Mouse (Mus musculus) c-Kit-negative CD71-positive TER-119-positive erythroid progenitor cells, embryonic 14.5 days (primary cell): ENCODE data around the gene Racgap1.

Experiments
- DNase-seq: peaks from one replicate; pipeline ENCODE4 v3.0.0-alpha.2; 2013; ENCODE audit warnings: low read depth, low spot score

Gene Racgap1

DNA sequence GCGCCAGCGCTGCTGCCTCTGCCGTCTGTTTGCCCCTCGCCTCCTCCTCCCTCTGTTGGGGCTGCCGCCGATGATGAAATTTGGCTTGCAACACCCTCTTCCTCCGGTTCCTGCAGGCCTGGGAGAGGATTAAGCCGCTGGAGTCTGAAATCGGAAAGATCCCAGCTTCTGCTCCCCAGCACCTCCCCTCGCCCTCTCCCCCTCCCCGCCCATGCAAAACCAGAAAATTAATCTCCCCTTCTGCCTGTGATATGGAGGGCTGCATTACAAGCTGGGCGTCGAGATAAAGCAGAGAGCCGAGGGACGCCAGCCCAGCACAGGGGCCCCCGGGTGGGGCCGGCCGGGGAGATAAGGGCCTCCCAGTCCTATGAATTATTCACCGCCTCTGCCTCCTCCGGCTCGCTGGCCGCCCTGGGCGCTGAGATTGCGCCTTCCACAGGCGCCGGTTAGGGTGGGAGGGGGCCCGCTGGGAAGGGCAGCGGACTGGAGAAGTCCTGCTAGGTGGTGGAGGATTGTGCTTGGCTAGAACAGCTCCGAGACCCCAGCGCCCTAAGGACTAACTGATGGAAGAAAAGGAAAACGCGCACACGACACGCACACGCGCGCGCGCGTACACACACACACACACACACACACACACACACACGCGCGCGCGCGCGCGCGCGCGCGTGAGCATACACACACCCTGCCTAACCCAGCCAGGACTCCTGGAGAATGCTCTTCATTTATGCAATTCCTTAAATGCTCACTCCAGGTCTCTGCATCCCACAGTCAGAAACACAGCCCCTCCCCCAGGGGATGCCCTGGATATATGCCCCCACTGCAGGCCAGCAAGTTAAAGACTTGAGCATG lies 13.4 kb upstream of the Racgap1 start:
- DNase-seq: peak; percentile 46

- DNase-seq: no peak
Observed at GRCm38 (mm10) chr15:99663964-99664599, 12.6 kb upstream of the Racgap1 start.

GRCm38 (mm10) chr15:99662371-99662770 lies 10.9 kb upstream of the Racgap1 start:
- no peak for DNase-seq

DNA sequence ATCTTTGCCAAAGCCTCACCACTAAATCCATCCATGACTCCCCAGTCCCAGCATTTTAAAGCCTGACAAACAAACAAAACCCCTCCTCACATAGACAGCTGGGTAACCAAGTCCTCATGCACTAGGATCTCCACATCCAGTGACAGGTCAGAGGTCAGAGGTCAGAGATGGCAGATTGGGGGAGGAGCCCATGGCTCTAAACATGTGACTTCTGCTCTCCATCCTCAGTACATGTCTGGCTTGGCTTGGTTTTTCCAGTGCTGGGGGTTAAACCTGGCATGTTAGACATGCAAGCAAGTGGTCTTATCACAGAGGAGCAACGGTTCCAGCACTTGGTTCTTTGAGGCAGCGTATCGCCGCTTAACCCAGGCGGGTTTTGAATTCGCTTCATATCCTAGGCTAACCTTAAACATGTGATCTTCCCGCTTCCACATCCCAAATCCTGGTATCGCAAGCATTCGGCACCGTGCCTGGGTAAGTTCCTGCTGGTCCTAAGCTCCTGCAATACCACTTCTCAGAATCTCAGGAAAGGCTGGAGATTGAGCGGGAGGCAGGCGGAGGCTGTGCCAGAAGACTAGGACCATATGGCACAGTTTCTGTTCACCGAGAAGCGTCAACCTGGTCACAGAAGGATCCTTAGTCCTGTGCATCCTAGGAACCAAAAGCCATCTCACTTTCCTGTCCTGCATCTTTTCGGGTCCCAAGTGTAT lies 9.8 kb upstream of the Racgap1 start:
- no peak for DNase-seq

DNA sequence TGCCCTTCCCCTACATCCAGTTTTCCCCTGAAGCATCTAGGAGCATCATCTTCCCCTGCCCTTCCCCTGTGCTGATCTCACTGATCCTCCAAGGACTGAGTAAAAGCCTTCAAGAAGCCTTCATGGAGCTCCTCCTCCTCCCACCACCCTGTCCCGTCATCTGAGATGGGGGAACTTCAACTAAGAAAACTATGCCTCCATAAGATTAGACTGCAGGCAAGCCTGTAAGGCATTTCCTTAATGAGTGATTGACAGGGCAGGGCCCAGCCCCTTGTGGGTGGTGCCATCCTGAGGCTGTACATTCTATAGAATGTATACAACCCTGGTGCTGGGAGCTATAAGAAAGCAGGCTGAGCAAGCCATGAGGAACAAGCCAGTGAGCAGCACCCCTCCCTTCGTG lies 7.0 kb upstream of the Racgap1 start:
- no peak for DNase-seq

- DNase-seq: no peak
Observed at GRCm38 (mm10) chr15:99655956-99656355, 4.5 kb upstream of the Racgap1 start.

GRCm38 (mm10) chr15:99653876-99654275 lies 2.4 kb upstream of the Racgap1 start:
- no peak for DNase-seq

- no peak for DNase-seq
Observed at GRCm38 (mm10) chr15:99653291-99653690, 1.8 kb upstream of the Racgap1 start.

DNA sequence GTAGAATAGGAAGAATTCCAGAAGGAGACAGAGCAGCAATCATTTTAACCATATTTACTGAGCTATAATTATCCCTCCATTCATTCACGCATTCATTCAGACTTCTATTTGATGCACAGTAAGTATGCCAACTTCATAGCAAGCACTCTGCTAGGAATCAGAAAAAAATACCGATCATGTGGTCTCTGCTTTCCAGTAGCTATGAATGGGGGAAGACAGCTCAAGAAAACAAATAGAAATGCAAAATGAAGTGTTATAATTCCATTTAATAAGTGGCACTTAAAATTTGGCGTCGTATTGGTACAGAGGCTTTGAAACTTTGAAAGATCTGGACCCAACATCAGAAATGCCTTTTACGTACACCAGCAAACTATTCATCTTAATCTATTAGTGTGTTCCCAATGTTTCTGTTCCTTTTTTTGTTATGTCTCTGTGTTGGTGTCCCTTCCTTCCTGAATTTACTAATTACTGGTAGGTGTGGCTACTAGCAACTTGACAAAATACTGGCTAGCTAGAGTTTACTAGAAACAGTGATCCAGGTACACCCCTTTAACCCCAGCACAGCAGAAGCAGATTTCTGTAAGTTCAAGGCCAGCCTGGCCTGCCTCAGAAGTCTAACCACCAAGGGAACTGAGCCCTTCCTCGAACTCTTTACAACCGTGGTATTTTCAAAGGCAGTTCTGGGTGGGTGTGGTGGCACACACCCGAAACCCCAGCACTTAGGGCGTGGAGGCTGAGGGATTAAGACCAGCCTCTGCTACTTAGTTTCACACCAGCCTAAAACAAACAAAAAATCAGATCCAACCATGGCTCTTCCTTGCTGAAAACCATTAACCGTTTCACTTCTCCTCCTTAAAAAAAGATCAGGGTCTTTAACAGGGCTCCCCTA lies 772 bp upstream of the Racgap1 start:
- DNase-seq: peak; percentile 30

GRCm38 (mm10) chr15:99650304-99650703 lies 1.2 kb downstream of the Racgap1 start:
- DNase-seq: peak; percentile 13

DNA sequence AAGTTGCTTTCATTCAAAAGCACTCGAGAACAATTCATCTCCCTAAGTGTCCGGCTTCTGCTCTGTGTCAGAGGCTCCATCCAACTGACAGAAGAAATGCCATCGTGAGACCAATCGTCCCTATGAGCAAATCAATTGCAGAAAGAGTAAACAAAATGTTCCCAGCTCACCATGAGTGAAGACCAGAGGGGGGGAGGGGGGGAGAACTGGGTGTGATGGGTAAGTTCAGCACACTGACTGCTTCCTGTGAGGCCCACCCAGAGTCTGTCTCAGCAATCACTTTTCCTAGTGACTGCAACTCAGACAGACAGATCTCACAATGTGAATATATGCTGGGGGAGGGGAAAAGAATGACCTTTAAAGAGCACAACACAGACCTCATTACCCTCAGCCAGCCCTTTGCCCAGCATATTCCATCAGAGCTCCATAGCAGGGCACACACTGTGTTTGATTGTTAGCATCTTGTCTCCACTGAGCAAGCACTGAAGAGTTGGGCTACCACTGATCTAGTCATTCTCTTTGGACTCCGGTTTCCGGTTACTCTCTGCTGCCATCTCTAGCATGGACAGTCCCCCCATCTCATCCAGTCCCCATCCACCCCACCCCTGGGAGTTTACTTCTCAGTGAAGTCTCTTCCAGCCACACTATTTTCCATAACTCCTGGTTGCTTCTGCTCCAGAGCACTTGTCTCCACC lies 2.2 kb downstream of the Racgap1 start:
- no peak for DNase-seq

DNA sequence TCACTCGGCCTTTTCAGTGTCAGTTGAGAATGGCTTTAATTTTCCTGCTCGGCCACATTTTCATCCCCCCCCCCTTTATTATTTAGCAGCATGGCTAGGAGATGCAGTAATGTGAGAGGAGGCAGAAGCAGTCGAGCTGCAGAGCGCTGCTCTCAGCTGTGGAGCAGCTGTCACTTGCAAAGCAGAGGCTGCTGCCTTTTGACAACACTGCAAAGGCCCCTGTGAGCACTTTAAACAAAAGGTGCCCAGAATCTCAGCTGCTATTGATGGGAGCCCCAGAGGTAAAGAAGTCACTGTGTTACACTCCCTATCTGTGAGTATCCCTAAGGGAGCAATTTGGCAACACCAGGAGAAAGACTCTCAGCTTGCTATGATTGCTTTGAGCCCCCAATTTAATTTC lies 3.1 kb downstream of the Racgap1 start:
- DNase-seq: no peak

DNA sequence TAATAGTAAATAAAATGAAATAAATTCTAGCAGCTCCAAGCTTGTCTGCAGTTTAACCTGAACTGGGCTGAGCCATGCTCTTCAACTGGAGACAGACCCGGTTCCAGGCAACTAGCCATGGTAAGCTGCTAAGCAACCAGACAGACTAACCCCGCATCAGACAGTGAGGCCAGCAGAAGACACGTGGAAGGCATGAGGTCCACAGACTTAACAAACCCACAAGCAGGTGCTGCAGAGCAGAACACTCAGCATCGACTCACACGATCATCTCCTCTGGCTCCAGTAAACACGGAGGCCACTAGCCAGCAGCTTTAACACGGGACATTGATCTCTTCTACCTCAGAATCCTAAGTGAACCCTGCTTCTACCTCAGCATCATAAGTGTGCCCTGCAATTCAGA lies 6.7 kb downstream of the Racgap1 start:
- DNase-seq: no peak

- no peak for DNase-seq
Observed at GRCm38 (mm10) chr15:99643832-99644231, 7.6 kb downstream of the Racgap1 start.

GRCm38 (mm10) chr15:99642622-99643021 lies 8.8 kb downstream of the Racgap1 start:
- DNase-seq: no peak

GRCm38 (mm10) chr15:99638124-99638485 lies 13.4 kb downstream of the Racgap1 start:
- no peak for DNase-seq

DNA sequence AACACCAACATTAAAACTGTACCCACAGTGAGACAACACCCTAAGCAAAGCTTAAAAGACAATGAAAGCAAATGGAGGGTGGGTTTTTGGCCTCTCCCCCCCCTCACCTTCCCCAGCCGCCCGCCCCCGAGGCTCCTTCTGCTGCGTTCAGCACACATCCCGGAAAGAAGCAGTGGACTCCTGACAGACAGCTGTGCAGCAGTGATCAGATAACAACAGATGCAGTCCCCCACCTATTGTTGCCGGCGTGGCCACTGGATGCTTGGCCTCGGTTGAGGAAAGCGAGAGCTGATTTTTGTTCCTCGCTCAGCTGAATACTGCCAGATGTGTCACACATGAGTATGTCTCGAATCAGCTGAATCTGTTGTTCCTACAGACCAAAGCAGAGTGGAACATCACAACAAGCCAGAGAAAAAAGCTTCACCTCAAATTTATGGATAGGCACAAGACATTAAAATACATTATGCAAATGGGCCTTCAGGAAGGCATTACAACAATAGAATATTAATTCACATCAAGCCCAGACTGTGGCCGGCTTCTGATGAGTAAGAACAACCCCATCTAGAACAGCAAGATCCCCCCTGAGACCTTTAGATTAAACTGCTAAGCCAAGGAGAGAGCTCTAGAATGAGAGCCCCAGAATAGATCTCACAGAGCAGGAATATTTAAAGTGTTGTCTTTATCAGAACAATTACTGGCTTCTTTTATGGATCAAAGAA lies 13.9 kb downstream of the Racgap1 start:
- no peak for DNase-seq

DNA sequence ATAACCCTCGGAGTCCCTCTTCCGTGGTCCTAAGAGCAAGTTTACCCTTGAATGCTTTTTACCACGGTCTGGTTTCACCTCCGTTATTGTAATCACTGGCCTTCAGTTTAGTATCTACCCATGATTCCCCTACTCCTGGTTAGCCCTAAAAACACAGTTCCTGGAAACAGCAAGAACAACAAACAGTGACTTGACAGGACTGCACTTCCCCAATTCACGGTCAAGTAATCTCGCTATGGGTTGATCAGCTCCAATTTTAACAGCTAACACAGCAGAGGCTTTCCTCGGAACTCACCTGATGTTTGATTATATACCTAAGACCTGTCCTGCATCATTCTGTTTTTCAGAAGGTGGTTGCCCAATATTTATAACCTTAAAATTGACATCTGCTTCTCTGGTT lies 16.8 kb downstream of the Racgap1 start:
- no peak for DNase-seq

DNA sequence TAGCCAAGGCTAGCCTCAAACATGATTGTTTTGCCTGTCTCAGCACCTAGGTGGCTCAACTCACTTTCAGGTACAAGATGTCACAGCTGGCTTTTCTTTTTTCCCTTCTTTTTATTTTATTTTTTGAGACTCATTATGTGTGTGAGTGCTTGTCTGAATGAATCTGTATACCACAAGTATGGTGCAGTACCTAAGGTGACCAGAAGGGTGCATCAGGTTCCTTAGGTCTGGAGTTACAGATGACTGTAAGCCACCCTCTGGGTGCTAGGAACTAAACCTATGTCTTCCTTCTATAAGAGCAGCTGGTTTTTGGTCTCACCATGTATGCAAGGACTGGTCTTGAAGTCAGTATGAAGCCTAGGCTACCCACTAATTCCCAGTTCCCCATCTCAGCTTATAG lies 19.8 kb downstream of the Racgap1 start:
- DNase-seq: peak; percentile 24

DNA sequence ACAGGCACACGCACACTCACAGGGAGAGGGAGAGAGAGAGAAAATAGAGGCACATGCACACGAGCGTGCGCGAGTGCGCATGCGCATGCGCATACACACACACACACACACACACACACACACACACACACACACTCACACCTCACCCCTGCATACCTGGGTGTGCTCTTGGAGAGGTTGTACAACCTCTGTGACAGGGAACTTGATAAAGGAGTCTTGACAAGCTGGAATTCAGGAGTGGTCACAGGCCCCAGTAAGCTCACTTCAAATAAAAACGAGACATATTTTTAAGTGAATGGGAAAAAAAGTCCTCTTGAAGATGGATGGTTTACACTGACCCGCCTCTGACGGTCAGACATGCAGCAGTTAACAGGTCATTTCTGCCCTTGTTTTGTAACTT lies 29.4 kb downstream of the Racgap1 start:
- DNase-seq: no peak
